Mouse (Mus musculus) heart, adult 11 months (tissue): ENCODE results near the gene Tm6sf2.
"Not testable (repeated sequence)": the region's sequence is repeated elsewhere in the genome, so short reads cannot be mapped to it uniquely, and the experiment has no call there.

Experiments
- DNase-seq: peaks from one replicate; pipeline ENCODE4 v3.0.0; 2022

The Tm6sf2 gene

GRCm38 (mm10) chr8:70072441-70073069 lies at the start of gene Tm6sf2:
TSS of gene Tm6sf2 (plus strand) at chr8:70072924.
- DNase-seq = peak; percentile 95

- no peak for DNase-seq
Measured at GRCm38 (mm10) chr8:70023596-70023995, 49.1 kb upstream of the Tm6sf2 start.

GRCm38 (mm10) chr8:70026151-70026550 lies 46.6 kb upstream of the Tm6sf2 start:
- DNase-seq = no peak

GRCm38 (mm10) chr8:70030255-70030654 lies 42.5 kb upstream of the Tm6sf2 start:
- DNase-seq = no peak

GRCm38 (mm10) chr8:70037994-70038393 lies 34.7 kb upstream of the Tm6sf2 start:
- DNase-seq = no peak

- DNase-seq = no peak
Measured at GRCm38 (mm10) chr8:70041885-70042546, 30.7 kb upstream of the Tm6sf2 start.

- DNase-seq = peak; percentile 99
Measured at GRCm38 (mm10) chr8:70042583-70043455, 29.9 kb upstream of the Tm6sf2 start, which contains the start of the genes Mau2 and Sugp1. TSS of gene Mau2 (minus strand) at chr8:70042734. TSS of gene Sugp1 (plus strand) at chr8:70042813.

- DNase-seq = no peak
Measured at GRCm38 (mm10) chr8:70043996-70044395, 28.7 kb upstream of the Tm6sf2 start.

- DNase-seq = no peak
Measured at GRCm38 (mm10) chr8:70049662-70050061, 23.1 kb upstream of the Tm6sf2 start.

- DNase-seq = not testable (repeated sequence)
Measured at GRCm38 (mm10) chr8:70050434-70050833, 22.3 kb upstream of the Tm6sf2 start.

- no peak for DNase-seq
Measured at GRCm38 (mm10) chr8:70057721-70058120, 15.0 kb upstream of the Tm6sf2 start.

GRCm38 (mm10) chr8:70071836-70072440 lies 786 bp upstream of the Tm6sf2 start:
- DNase-seq = peak; percentile 91

GRCm38 (mm10) chr8:70073120-70073519 lies 396 bp downstream of the Tm6sf2 start:
- no peak for DNase-seq

- no peak for DNase-seq
Measured at GRCm38 (mm10) chr8:70073682-70074081, 958 bp downstream of the Tm6sf2 start.

- DNase-seq = no peak
Measured at GRCm38 (mm10) chr8:70081976-70082375, 9.3 kb downstream of the Tm6sf2 start.

- no peak for DNase-seq
Measured at GRCm38 (mm10) chr8:70083285-70083684, 10.6 kb downstream of the Tm6sf2 start, which contains the start of gene Hapln4. TSS of gene Hapln4 (plus strand) at chr8:70083457.

- no peak for DNase-seq
Measured at GRCm38 (mm10) chr8:70084191-70085065, 11.7 kb downstream of the Tm6sf2 start.

- no peak for DNase-seq
Measured at GRCm38 (mm10) chr8:70086151-70086550, 13.4 kb downstream of the Tm6sf2 start.

GRCm38 (mm10) chr8:70087237-70087636 lies 14.5 kb downstream of the Tm6sf2 start:
- DNase-seq = no peak

GRCm38 (mm10) chr8:70087836-70088650 lies 15.3 kb downstream of the Tm6sf2 start:
- peak; percentile 94 for DNase-seq
